In the genomic region with DNA sequence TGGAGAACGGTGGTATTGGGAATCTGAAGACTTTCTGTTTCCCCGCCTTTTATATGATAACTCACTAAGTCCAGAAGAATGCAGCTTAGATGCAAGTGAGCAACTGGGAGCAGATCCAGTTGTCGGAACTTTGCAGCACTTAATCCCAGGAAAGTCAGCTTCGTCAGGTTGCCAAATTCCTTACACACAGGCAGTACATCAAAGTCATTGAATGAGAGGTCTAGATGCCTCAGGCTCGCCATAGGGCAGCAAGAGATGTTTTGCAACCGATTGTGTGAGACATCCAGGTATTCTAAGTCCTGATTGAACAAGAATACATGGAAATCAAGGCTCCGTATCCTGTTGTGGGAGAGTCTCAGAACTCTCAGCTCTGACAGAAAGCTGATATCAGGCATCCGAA, we compare ENCODE assay signal across 22 mouse cellular contexts.
"Had no signal": no experiment of that assay in that cellular context is flagged by ENCODE, and none has a peak within 500 bp of the region (broad histone marks: within the 10 kb centered on the region; RNA-seq: fewer than 3 reads in every experiment).

No protein-coding gene starts in this region.

- DNase-seq: gastrocnemius, adult 2 months; gastrocnemius, postnatal 10 days; gastrocnemius, postnatal 25 days; heart, postnatal 10 days; heart, postnatal 36 days; kidney, adult 11 months; kidney, adult 2 months; kidney, postnatal 14 days; kidney, postnatal 36 days; liver; liver, embryonic 13.5 days had no signal

- H3K36me3 ChIP-seq: heart, embryonic 10.5 days; heart, embryonic 12.5 days; hindbrain, embryonic 13.5 days; hindbrain, embryonic 15.5 days; limb, embryonic 13.5 days; liver, embryonic 13.5 days; liver, embryonic 15.5 days had no signal

- H3K4me2 ChIP-seq: heart, embryonic 12.5 days; hindbrain, embryonic 13.5 days; hindbrain, embryonic 15.5 days; limb, embryonic 13.5 days; liver, embryonic 11.5 days; liver, embryonic 13.5 days; liver, embryonic 15.5 days had no signal

- H3K9ac ChIP-seq: heart, embryonic 12.5 days; hindbrain, embryonic 13.5 days; hindbrain, embryonic 15.5 days; limb, embryonic 13.5 days; liver, embryonic 13.5 days; liver, embryonic 15.5 days had no signal

- H3K4me3 ChIP-seq: gastrocnemius, adult 2 months; heart, embryonic 10.5 days; heart, embryonic 12.5 days; hindbrain, embryonic 13.5 days; hindbrain, embryonic 15.5 days; layer of hippocampus, adult 2 months; left cerebral cortex, adult 2 months; limb, embryonic 13.5 days; liver, embryonic 13.5 days; liver, embryonic 15.5 days had no signal

- H3K9me3 ChIP-seq: heart, embryonic 10.5 days; heart, embryonic 12.5 days; hindbrain, embryonic 13.5 days; hindbrain, embryonic 15.5 days; limb, embryonic 13.5 days; liver, embryonic 13.5 days; liver, embryonic 15.5 days had no signal

- H3K4me1 ChIP-seq: heart, embryonic 10.5 days; heart, embryonic 12.5 days; hindbrain, embryonic 13.5 days; hindbrain, embryonic 15.5 days; limb, embryonic 13.5 days; liver, embryonic 13.5 days; liver, embryonic 15.5 days had no signal

- H3K27ac ChIP-seq: gastrocnemius, adult 2 months; heart, embryonic 10.5 days; hindbrain, embryonic 13.5 days; hindbrain, embryonic 15.5 days; hindbrain, postnatal 0 days; layer of hippocampus, adult 2 months; left cerebral cortex, adult 2 months; limb, embryonic 13.5 days; liver, embryonic 13.5 days; liver, embryonic 15.5 days had no signal

- ATAC-seq: hindbrain, postnatal 0 days; intestine, embryonic 16.5 days had no signal

- H3K27me3 ChIP-seq: heart, embryonic 12.5 days; hindbrain, embryonic 13.5 days; hindbrain, embryonic 15.5 days; limb, embryonic 13.5 days; liver, embryonic 13.5 days; liver, embryonic 15.5 days had no signal
